In genomic region chr7:45162551-45162950, GRCm38 (mm10) we compare ENCODE assay signal across 8 mouse cellular contexts. TPM values are rescaled to one million over a fixed set of nuclear protein-coding genes. Genes with fewer than 3 reads are reported as not detected.
DNase-seq lines count a peak whose midpoint lies in the region; ATAC-seq and TF ChIP-seq lines count a peak whose summit lies in the region.

No protein-coding gene starts in this region.

- no peak for DNase-seq in cerebellum, postnatal 14 days
- DNase-seq in lung, postnatal 0 days (ENCODE audit: low spot score): peak; percentile 23
- DNase-seq in lung, postnatal 4 days: no peak
- DNase-seq in limb, embryonic 14.5 days (ENCODE audit: low spot score): no peak
- no peak for DNase-seq in urinary bladder, postnatal 25 days (ENCODE audit: low spot score)
- DNase-seq in Muller cell, postnatal 12 days (ENCODE audit: inconsistent ontology term): no peak

- TF ChIP-seq POLR2A in limb, embryonic 14.5 days (IDR thresholded peaks at IDR 0.05; ENCODE audit: borderline replicate concordance, extremely low read depth, insufficient read depth, insufficient read length): no peak

- no peaks in the 10 kb centered on the region for H3K9me3 ChIP-seq in lung, postnatal 0 days (ENCODE audit: low read length)
- H3K9me3 ChIP-seq in limb, embryonic 14.5 days (ENCODE audit: control insufficient read depth, low read length): no peaks in the 10 kb centered on the region
- no peaks in the 10 kb centered on the region for H3K9me3 ChIP-seq in stomach, embryonic 15.5 days

- H3K4me2 ChIP-seq in lung, postnatal 0 days (replicated peaks; ENCODE audit: low read depth, low read length): peak overlapping the region; percentile 69
- H3K4me2 ChIP-seq in limb, embryonic 14.5 days (replicated peaks; ENCODE audit: low read depth, low read length, severe bottlenecking): peak overlapping the region; percentile 60
- H3K4me2 ChIP-seq in stomach, embryonic 15.5 days: peak overlapping the region; percentile 91

- TF ChIP-seq CTCF in lung, postnatal 0 days (IDR thresholded peaks at IDR 0.05): no peak

- 25% methylated on average over 6 of the region's 6 CpGs for WGBS in lung, postnatal 0 days
- WGBS in limb, embryonic 14.5 days: 27% methylated on average over 6 of the region's 6 CpGs
- WGBS in stomach, embryonic 15.5 days: 25% methylated on average over 6 of the region's 6 CpGs

- peak; percentile 1; the same call in 1 of the 2 replicates for ATAC-seq in cerebellum, adult (ENCODE audit: insufficient number of reproducible peaks, low FRiP score, low TSS enrichment)
- no peak; the same call in 1 of the 2 replicates for ATAC-seq in lung, postnatal 0 days
- ATAC-seq in limb, embryonic 14.5 days (ENCODE audit: low FRiP score, low read depth): no peak
- ATAC-seq in stomach, embryonic 15.5 days (ENCODE audit: insufficient read depth, low FRiP score, low read depth): peak; percentile 1; the same call in 1 of the 2 replicates

- no peak for TF ChIP-seq EP300 in lung, postnatal 0 days (IDR thresholded peaks at IDR 0.05)

- no peak overlapping the region for H3K9ac ChIP-seq in lung, postnatal 0 days (replicated peaks; ENCODE audit: low read depth)
- H3K9ac ChIP-seq in limb, embryonic 14.5 days (ENCODE audit: low read depth, low read length, severe bottlenecking): no peak overlapping the region
- H3K9ac ChIP-seq in stomach, embryonic 15.5 days: no peak overlapping the region

- 0 out of 2 replicates have a peak, but pooled peaks cover 5% of the 10 kb centered on the region for H3K4me1 ChIP-seq in lung, postnatal 0 days (ENCODE audit: insufficient read depth, low read depth, low read length)
- 0 out of 2 replicates have a peak, but pooled peaks cover 4% of the 10 kb centered on the region for H3K4me1 ChIP-seq in limb, embryonic 14.5 days (ENCODE audit: control insufficient read depth, insufficient read depth, low read length)
- H3K4me1 ChIP-seq in stomach, embryonic 15.5 days: peaks cover 15% of the 10 kb centered on the region

- peaks cover 41% of the 10 kb centered on the region for H3K27me3 ChIP-seq in lung, postnatal 0 days (replicated peaks; ENCODE audit: insufficient read depth, low read length)
- peaks cover 52% of the 10 kb centered on the region for H3K27me3 ChIP-seq in limb, embryonic 14.5 days (ENCODE audit: control insufficient read depth, insufficient read depth, low read length)
- H3K27me3 ChIP-seq in stomach, embryonic 15.5 days (replicated peaks): peaks cover 49% of the 10 kb centered on the region

- H3K36me3 ChIP-seq in lung, postnatal 0 days (ENCODE audit: insufficient read depth, low read length): no peaks in the 10 kb centered on the region
- H3K36me3 ChIP-seq in limb, embryonic 14.5 days (ENCODE audit: control insufficient read depth, insufficient read depth, low read length): peaks cover 28% of the 10 kb centered on the region
- peaks cover 9% of the 10 kb centered on the region; the same call in 1 of the 2 replicates for H3K36me3 ChIP-seq in stomach, embryonic 15.5 days

- H3K27ac ChIP-seq in lung, postnatal 0 days (ENCODE audit: low read length): no peak overlapping the region
- H3K27ac ChIP-seq in limb, embryonic 14.5 days (replicated peaks; ENCODE audit: low read depth, low read length): no peak overlapping the region
- H3K27ac ChIP-seq in stomach, embryonic 15.5 days: no peak overlapping the region

- peak overlapping the region; percentile 26; the same call in 1 of the 2 replicates for H3K4me3 ChIP-seq in lung, postnatal 0 days (ENCODE audit: low read depth, low read length)
- H3K4me3 ChIP-seq in limb, embryonic 14.5 days (replicated peaks; ENCODE audit: low read length): peak overlapping the region; percentile 35
- H3K4me3 ChIP-seq in stomach, embryonic 15.5 days (replicated peaks): peak overlapping the region; percentile 45

RNA-seq across cellular contexts. Expression of gene Slc17a7, which starts 1.2 kb away (rescaled TPM):
- 0.56 and 0.65 TPM in 2 replicates for polyA plus RNA-seq in lung, postnatal 0 days (2015; fragmentation: Nextera tagmentation; extraction: Ambion mirVana)
- 0.40 and 0.58 TPM in 2 replicates for polyA plus RNA-seq in limb, embryonic 14.5 days (2012; rRNA removed)
- polyA plus RNA-seq in limb, embryonic 14.5 days (2014; fragmentation: Nextera tagmentation; extraction: Ambion mirVana): 0.17 and 0.18 TPM in 2 replicates
- polyA plus RNA-seq in stomach, embryonic 15.5 days (2015; fragmentation: Nextera tagmentation; extraction: Ambion mirVana): 0.13 TPM in 1 of 2 replicates, not detected in the other

RNA-seq across cellular contexts. Expression of gene Aldh16a1, which starts 8.2 kb away (rescaled TPM):
- 26.7 and 26.8 TPM in 2 replicates for polyA plus RNA-seq in lung, postnatal 0 days (2015; fragmentation: Nextera tagmentation; extraction: Ambion mirVana)
- polyA plus RNA-seq in limb, embryonic 14.5 days (2012; rRNA removed): 45.6 and 67.3 TPM in 2 replicates
- 40.0 and 47.7 TPM in 2 replicates for polyA plus RNA-seq in limb, embryonic 14.5 days (2014; fragmentation: Nextera tagmentation; extraction: Ambion mirVana)
- polyA plus RNA-seq in stomach, embryonic 15.5 days (2015; fragmentation: Nextera tagmentation; extraction: Ambion mirVana): 49.3 and 58.7 TPM in 2 replicates

RNA-seq across cellular contexts. Expression of gene Pih1d1, which starts 8.4 kb away (rescaled TPM):
- polyA plus RNA-seq in lung, postnatal 0 days (2015; fragmentation: Nextera tagmentation; extraction: Ambion mirVana): 51.7 and 58.4 TPM in 2 replicates
- polyA plus RNA-seq in limb, embryonic 14.5 days (2012; rRNA removed): 115 and 118 TPM in 2 replicates
- polyA plus RNA-seq in limb, embryonic 14.5 days (2014; fragmentation: Nextera tagmentation; extraction: Ambion mirVana): 86.4 and 87.3 TPM in 2 replicates
- polyA plus RNA-seq in stomach, embryonic 15.5 days (2015; fragmentation: Nextera tagmentation; extraction: Ambion mirVana): 80.3 and 90.0 TPM in 2 replicates

RNA-seq across cellular contexts. Expression of gene Gfy, which starts 16.8 kb away (rescaled TPM):
- not detected in 2 replicates for polyA plus RNA-seq in lung, postnatal 0 days (2015; fragmentation: Nextera tagmentation; extraction: Ambion mirVana)
- 0.09 and 0.27 TPM in 2 replicates for polyA plus RNA-seq in limb, embryonic 14.5 days (2012; rRNA removed)
- polyA plus RNA-seq in limb, embryonic 14.5 days (2014; fragmentation: Nextera tagmentation; extraction: Ambion mirVana): not detected in 2 replicates
- polyA plus RNA-seq in stomach, embryonic 15.5 days (2015; fragmentation: Nextera tagmentation; extraction: Ambion mirVana): not detected in 2 replicates

RNA-seq across cellular contexts. Expression of gene Pth2, which starts 18.2 kb away (rescaled TPM):
- not detected in 2 replicates for polyA plus RNA-seq in lung, postnatal 0 days (2015; fragmentation: Nextera tagmentation; extraction: Ambion mirVana)
- polyA plus RNA-seq in limb, embryonic 14.5 days (2012; rRNA removed): not detected in 2 replicates
- not detected in 2 replicates for polyA plus RNA-seq in limb, embryonic 14.5 days (2014; fragmentation: Nextera tagmentation; extraction: Ambion mirVana)
- polyA plus RNA-seq in stomach, embryonic 15.5 days (2015; fragmentation: Nextera tagmentation; extraction: Ambion mirVana): not detected in 2 replicates

Comparison
In these comparisons a context has a peak if more than half of its experiments do, and no peak if none do; other contexts are left out.
1. ATAC-seq: peak in cerebellum, adult (single experiment) and stomach, embryonic 15.5 days (single experiment); none in lung, postnatal 0 days (single experiment) and limb, embryonic 14.5 days (single experiment).
2. Peak in every context shown above with its lines, with median percentiles within 50 percentile points of each other: H3K4me2 ChIP-seq and H3K4me3 ChIP-seq.